8 mouse cellular contexts compared by ENCODE assay signal in genomic region chr6:119478560-119479342, GRCm38 (mm10). TPM values are rescaled to one million over a fixed set of nuclear protein-coding genes. Genes with fewer than 3 reads are reported as not detected.
DNase-seq lines count a peak whose midpoint lies in the region; ATAC-seq lines count a peak whose summit lies in the region.

No protein-coding gene starts in this region.

- peaks cover 5% of the 10 kb centered on the region for H3K36me3 ChIP-seq in heart, embryonic 14.5 days (ENCODE audit: control insufficient read depth, insufficient read depth, low read length)
- H3K36me3 ChIP-seq in liver, embryonic 13.5 days: peaks cover 10% of the 10 kb centered on the region
- H3K36me3 ChIP-seq in stomach, embryonic 14.5 days (ENCODE audit: control insufficient read depth, insufficient read depth, low read length): peaks cover 3% of the 10 kb centered on the region

- H3K4me2 ChIP-seq in heart, embryonic 14.5 days (ENCODE audit: low read length): peak overlapping the region; percentile 97
- H3K4me2 ChIP-seq in liver, embryonic 13.5 days: peak overlapping the region; percentile 96
- H3K4me2 ChIP-seq in stomach, embryonic 14.5 days (replicated peaks; ENCODE audit: low read depth, low read length): peak overlapping the region; percentile 100

- H3K4me1 ChIP-seq in brown adipose tissue, adult 24 weeks (ENCODE audit: control insufficient read depth, insufficient read depth, insufficient read length, low read length): peaks cover 9% of the 10 kb centered on the region
- peaks cover 10 to 30% of the 10 kb centered on the region in 2 experiments for H3K4me1 ChIP-seq in heart, embryonic 14.5 days (ENCODE audit: control insufficient read depth in 2 of 2, insufficient read depth in 2 of 2, low read length in 2 of 2)
- H3K4me1 ChIP-seq in liver, embryonic 13.5 days (replicated peaks): peaks cover 63% of the 10 kb centered on the region
- peaks cover 27% of the 10 kb centered on the region for H3K4me1 ChIP-seq in stomach, embryonic 14.5 days (ENCODE audit: control insufficient read depth, insufficient read depth, low read length)

- 2% methylated on average over 49 of the region's 49 CpGs for WGBS in heart, embryonic 14.5 days
- 2% methylated on average over 49 of the region's 49 CpGs for WGBS in liver, embryonic 13.5 days (ENCODE audit: insufficient replicate concordance)
- WGBS in stomach, embryonic 14.5 days: 2% methylated on average over 43 of the region's 49 CpGs

- H3K4me3 ChIP-seq in brown adipose tissue, adult 24 weeks (ENCODE audit: insufficient read depth, low read depth, low read length): peak overlapping the region; percentile 80
- peak overlapping the region; percentile 81 to 86 for H3K4me3 ChIP-seq in heart, embryonic 14.5 days (ENCODE audit: control insufficient read depth in 1 of 2, insufficient read depth in 1 of 2, low read depth in 1 of 2, low read length in 2 of 2)
- peak overlapping the region; percentile 87 for H3K4me3 ChIP-seq in liver, embryonic 13.5 days (replicated peaks)
- H3K4me3 ChIP-seq in stomach, embryonic 14.5 days (ENCODE audit: low read depth, low read length): peak overlapping the region; percentile 82

- no peaks in the 10 kb centered on the region for H3K9me3 ChIP-seq in heart, embryonic 14.5 days (ENCODE audit: control insufficient read depth, low read length)
- H3K9me3 ChIP-seq in liver, embryonic 13.5 days (replicated peaks): no peaks in the 10 kb centered on the region
- no peaks in the 10 kb centered on the region for H3K9me3 ChIP-seq in stomach, embryonic 14.5 days (ENCODE audit: control insufficient read depth, low read depth, low read length)

- peak overlapping the region; percentile 82 for H3K9ac ChIP-seq in heart, embryonic 14.5 days (ENCODE audit: low read length)
- H3K9ac ChIP-seq in liver, embryonic 13.5 days: peak overlapping the region; percentile 83
- peak overlapping the region; percentile 81 for H3K9ac ChIP-seq in stomach, embryonic 14.5 days (replicated peaks; ENCODE audit: low read depth, low read length)

- no peaks in the 10 kb centered on the region for H3K27me3 ChIP-seq in heart, embryonic 14.5 days (ENCODE audit: control insufficient read depth, insufficient read depth, low read length)
- no peaks in the 10 kb centered on the region for H3K27me3 ChIP-seq in liver, embryonic 13.5 days
- H3K27me3 ChIP-seq in stomach, embryonic 14.5 days (ENCODE audit: control insufficient read depth, insufficient read depth, low read length): no peaks in the 10 kb centered on the region

- DNase-seq in CD4-positive, CD25-positive, alpha-beta regulatory T cell, adult 2 months (ENCODE audit: low read depth, low spot score): peak; percentile 86
- DNase-seq in fibroblast of lung, adult 2 months (ENCODE audit: low read depth): peak; percentile 61
- peak; percentile 93 for DNase-seq in kidney, postnatal 10 days
- peak; percentile 76 for DNase-seq in liver, embryonic 13.5 days
- peak; percentile 78 to 81 for DNase-seq in natural killer cell, adult 2 months (ENCODE audit: low spot score in 2 of 2)

- peak overlapping the region; percentile 98 for H3K27ac ChIP-seq in brown adipose tissue, adult 24 weeks (replicated peaks; ENCODE audit: low read depth, low read length)
- H3K27ac ChIP-seq in heart, embryonic 14.5 days (replicated peaks in 1 of 2; ENCODE audit: control insufficient read depth in 1 of 2, insufficient read depth in 1 of 2, low read depth in 2 of 2, low read length in 2 of 2): peak overlapping the region; percentile 96 to 98
- peak overlapping the region; percentile 86 for H3K27ac ChIP-seq in liver, embryonic 13.5 days
- peak overlapping the region; percentile 98 for H3K27ac ChIP-seq in stomach, embryonic 14.5 days (ENCODE audit: low read length)

- peak; percentile 83 for ATAC-seq in heart, embryonic 14.5 days (ENCODE audit: insufficient number of reproducible peaks, insufficient read depth, low FRiP score, low read depth)
- peak; percentile 84 for ATAC-seq in liver, embryonic 13.5 days (ENCODE audit: low read depth)
- peak; percentile 92 for ATAC-seq in stomach, embryonic 14.5 days (ENCODE audit: insufficient number of reproducible peaks, insufficient read depth, low FRiP score, low read depth)

RNA-seq across cellular contexts. Expression of gene Fbxl14, which starts 0.7 kb away (rescaled TPM):
- 12.4 and 12.7 TPM in 2 replicates for polyA plus RNA-seq in brown adipose tissue, adult 24 weeks (2012; ENCODE audit: insufficient read depth, insufficient read length, missing spikeins)
- 3.0 and 4.4 TPM in 2 replicates for polyA plus RNA-seq in heart, embryonic 14.5 days (2014; fragmentation: Nextera tagmentation; extraction: Ambion mirVana)
- 2.8 and 3.1 TPM in 2 replicates for polyA plus RNA-seq in liver, embryonic 13.5 days (2015; fragmentation: Nextera tagmentation; extraction: Ambion mirVana)
- 5.3 and 6.0 TPM in 2 replicates for polyA plus RNA-seq in stomach, embryonic 14.5 days (2014; fragmentation: Nextera tagmentation; extraction: Ambion mirVana)

Comparison
In these comparisons a context has a peak if more than half of its experiments do, and no peak if none do; other contexts are left out.
1. Peak in every context shown above with its lines: DNase-seq, ATAC-seq, H3K4me3 ChIP-seq and H3K27ac ChIP-seq.